Mouse (Mus musculus) frontal cortex, adult (tissue): ENCODE results near the gene Gins3.
"Not testable (repeated sequence)": the region's sequence is repeated elsewhere in the genome, so short reads cannot be mapped to it uniquely, and the experiment has no call there.

ENCODE experiments used
- ATAC-seq: cut with Nextera tagmentation; 2 replicates; pipeline ENCODE4 v1.9.2; 2017; ENCODE audit warnings: mild to moderate bottlenecking, moderate library complexity, mixed read lengths; ENCODE audit not compliant: low TSS enrichment

The Gins3 gene

DNA sequence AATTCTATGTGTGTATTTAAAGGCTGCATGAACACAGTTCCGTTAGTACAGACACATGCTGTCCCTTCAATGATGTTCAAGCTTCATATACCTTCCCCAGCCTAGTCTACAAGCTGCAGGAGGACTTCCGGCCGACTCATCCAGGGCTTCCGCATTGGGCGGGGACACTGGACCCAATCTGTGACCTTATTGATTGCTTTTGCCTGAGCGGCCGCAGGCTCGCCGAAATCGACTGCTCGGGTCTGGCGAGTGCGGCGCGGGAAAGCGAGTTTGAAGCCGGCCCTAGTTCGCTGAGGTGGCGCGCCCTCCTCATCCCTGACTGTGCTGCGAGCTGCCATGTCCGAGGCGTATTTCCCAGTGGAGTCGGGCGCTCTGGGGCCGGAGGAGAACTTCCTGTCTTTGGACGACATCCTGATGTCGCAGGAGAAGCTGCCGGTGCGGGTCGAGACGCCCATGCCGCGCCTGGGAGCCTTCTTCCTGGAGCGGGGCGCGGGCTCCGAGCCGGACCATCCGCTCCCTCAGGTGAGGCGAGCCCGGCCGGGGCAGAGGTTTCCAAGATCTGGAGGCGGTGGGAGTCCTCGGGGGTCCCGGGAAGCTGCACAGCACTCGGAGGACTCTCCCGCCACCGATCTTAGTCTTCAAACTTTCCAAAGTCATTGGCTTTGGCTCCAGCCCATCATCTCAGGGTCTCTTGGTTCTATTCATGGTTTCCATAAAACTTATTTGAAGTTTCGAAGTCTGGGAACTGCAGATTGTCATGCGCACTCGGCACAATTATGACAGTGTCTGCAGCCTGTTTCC, at the start of gene Gins3:
Gene Gins3 (plus strand): TSS at position 192 of the 801 bp plus-strand sequence.
- ATAC-seq = peak; percentile 98

DNA sequence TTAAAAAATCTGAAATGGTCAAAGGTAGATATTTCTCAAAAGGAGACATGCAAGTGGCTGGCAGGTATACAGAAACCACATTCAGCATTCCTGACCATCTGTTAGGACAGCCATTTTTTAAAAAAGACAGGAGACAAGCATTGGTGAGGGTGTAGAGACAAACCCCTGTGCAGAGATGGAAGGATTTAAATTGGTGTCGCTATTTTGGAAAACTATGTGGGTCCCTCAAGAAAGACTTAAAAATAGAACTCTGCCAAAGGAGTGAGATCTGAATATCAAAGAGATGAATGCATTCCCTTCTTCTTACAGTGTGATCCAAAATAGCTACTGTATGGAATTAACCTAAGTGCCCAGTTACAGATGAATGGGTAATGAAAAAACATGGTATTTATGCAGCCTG, 45.9 kb upstream of the Gins3 start:
- peak; percentile 84 for ATAC-seq

DNA sequence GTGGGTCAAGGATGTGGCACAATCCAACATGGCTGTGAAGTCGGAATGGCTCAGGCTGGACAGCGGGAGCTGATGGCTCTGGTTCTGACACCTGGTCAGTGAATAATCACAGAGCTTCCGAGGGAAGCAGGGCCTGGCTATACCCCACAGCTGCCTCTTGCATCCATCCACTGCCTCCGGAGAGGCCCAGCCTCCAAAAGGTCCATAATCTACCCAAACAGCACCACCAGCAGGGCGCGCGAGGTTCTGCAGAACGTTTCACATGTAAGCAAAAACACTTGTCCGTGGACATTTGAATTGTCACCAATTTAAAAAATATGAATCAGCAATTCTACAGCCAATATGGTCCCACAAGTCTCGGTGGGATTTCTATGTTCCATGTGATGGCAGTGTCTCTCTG, 44.0 kb upstream of the Gins3 start:
- ATAC-seq = no peak

DNA sequence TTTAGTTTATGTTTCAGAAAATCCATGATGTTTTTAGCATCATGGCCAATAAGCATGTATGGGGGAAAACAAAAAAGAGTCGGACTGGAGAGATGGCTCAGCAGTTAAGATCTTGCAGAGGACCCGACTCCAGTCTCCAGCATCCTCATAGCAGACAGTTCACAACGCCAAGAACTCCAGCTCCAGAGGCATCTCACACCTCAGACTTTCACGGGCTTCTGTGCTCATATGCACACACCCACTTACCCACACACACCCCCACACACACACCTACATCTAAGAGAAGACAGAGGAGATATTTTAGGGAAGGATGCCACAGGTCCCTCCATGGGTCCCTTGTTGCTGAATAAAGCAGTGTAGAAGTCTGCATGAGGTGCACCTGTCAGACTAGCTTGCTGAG, 42.7 kb upstream of the Gins3 start:
- peak; percentile 28 for ATAC-seq

DNA sequence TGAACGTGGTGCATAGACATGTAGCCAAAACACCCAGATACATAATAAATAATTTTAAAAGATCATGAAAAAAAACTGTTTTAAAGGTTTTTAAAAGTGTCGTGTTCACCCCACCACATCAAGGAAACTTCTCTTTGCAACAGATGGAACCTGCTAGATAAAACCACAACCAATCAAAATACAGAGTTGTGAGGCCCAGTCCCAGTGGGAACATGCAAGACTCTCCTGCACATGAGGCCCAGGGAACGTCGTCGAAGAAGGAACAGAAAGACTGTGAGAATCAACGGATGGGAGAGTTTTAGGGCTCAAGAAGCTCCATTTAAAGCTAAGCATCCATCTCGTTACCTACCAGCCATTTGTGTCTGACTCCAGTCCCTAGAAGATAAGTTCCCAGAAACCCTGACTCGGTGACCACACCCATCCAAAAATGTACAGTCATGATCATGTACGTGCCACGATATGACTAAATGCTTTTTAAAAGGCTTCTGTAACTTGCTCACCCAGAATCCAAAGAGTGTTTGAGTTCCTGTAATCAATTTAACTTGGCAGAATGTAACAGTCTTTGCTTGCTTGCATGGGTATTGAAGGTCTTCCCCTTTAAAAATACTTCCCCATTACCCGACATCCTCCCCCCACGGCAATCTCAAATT, 41.0 kb upstream of the Gins3 start:
- no peak for ATAC-seq

DNA sequence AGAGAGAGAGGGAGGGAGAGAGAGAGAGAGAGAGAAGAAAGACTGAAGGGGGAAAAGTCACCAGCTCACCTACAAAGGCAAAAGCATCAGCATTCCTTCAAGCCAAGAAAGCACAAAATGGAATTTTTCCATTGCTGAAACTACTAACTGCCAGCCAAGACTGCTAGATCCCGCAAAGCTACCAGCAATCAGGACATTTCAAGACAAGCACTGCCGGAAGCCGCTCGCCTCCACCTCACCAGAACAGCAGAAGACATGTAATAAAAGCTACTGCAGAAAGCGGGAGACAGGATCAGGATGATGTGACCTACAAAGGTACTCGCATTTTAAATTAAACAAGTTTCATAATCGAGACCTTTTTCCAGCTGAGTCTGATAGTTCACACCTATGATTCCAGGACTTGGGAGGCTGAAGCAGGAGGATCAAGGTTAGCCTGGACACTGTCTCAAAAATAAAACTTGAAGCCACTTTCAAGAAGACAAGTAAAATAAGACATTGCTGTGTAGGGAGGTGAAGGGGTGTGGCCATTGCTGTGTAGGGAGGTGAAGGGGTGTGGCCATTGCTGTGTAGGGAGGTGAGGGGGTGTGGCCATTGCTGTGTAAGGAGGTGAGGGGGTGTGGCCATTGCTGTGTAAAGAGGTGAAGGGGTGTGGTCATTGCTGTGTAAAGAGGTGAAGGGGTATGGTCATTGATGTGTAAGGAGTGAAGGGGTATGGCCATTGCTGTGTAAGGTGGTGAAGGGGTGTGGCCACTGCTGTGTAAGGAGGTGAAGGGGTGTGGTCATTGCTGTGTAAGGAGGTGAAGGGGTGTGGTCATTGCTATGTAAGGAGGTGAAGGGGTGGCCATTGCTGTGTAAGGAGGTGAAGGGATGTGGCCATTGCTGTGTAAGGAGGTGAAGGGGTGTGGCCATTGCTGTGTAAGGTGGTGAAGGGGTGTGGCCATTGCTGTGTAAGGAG, 39.5 kb upstream of the Gins3 start:
- ATAC-seq = peak; percentile 62

DNA sequence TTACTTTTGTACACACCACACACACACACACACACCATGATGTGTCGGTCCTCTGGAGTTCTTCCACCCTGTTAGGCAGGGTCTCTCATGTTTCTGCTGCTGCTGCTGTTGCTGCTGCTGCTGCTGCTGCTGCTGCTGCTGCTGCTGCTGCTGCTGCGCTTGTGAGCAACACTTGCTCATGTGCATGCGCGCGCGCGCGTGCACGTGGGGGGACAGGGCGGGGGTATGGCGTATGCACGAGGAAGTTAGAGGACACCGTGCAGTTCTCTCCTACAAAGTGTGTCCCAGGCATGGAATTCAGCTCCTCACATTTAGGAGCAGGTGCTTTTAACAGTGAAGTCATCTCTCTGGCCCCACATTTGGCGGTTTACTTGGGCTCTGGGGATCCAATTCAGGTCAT, 38.1 kb upstream of the Gins3 start:
- no peak for ATAC-seq

DNA sequence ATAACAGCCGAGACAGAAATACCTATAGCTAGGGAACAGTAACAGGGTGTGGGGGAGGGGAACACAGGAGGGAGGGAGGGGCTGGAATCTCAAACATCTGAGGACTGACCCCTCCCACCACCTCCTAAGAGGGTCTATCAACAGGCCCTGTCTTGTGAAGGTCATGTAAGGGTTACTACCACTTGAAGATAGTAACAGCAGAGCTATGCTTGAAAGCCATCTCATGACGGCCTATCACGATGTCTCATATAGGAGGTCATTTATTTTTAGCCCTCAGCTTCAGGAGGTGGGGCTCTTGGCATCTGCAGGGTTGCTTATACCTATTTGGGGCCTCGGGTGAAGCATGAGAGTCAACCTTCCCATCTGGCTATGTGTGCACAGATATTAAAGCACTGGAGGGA, 36.4 kb upstream of the Gins3 start:
- ATAC-seq = no peak

DNA sequence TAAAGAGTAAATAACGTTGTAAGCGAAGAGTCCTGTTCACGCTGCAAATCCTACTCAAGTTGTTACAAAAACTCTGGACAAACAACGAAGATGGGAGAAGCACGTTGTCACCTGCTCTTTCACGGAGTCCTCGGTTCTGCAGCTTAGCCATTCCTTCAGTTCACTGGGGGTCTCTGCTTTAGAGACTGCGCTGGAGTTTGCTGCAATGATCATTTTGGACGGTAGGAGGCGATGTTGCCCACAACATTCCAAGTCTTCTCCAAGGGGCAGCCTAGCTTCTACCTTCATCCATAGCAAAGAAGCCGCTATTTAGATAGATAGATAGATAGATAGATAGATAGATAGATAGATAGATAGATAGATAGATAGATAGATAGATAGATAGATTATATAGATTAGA, 33.4 kb upstream of the Gins3 start:
- ATAC-seq = peak; percentile 76

DNA sequence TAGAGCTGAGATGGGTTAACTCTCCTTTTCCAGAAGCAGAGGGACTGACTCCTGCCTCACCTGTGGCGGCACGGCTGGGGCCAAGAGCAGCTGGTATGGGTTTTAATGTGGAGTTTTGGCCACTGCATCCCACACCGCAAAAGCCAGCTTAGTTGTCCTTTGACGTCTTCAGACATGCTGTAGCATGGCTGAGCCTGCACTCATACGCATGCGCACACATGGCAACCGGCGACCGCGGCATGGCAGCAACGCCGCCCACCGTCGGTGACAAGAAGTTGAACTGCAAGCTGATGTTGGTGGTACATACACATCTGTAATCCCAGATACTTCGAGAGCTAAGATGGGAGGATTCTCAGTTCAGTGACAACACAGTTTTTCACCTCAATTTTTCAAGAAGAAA, 31.9 kb upstream of the Gins3 start:
- no peak for ATAC-seq

DNA sequence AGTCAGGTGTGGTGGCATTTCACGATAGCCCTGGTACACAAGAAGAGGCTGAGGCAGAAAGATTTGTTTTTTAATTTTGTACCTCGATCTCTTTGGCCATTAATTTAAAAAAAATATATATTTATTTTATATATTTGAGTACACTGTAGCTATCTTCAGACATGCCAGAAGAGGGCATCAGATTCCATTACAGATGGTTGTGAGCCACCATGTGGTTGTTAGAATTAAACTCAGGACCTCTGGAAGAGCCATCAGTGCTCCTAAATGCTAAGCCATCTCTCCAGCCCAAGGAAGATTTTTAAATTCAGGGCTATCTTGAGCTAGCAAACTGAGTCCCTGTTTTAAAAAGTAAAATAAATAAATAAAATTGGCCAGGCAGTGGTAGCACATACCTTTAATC, 31.1 kb upstream of the Gins3 start:
- ATAC-seq = no peak

DNA sequence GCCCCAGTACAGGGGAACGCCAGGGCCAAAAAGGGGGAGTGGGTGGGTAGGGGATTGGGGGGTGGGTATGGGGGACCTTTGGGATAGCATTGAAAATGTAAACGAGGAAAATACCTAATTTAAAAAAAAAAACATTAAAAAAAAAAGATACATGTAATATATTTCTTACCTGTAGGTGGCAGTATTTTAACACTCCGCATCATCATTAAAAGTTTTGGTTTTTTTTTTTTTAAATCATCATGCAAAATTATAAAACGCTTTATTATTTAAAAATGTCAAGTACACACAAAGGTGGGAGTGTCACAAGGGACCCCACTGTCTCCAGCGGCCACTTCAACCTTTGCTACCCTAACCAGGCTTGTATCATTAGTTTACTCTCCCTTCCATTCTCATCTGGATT, 26.7 kb upstream of the Gins3 start:
- ATAC-seq = not testable (repeated sequence)

DNA sequence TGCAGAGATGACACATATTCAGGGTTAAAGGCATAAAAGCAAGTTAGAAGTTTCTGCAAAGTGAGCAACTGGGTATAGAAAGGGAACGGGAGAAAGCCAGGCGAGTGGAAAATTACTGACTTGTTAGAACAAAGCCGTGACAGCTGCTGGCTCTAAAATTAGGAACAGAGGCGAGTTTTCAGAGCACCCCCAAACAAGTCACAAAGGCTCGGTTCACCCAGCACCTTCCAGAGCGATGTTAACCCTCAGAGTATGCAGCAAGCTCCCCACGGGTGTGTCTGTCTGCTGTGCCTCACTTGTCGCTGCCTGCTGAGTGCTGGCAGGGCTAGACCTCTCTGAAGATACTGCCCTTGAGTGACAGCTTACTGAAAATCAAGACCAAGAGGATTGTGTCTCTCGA, 26.0 kb upstream of the Gins3 start:
- ATAC-seq = peak; percentile 78

DNA sequence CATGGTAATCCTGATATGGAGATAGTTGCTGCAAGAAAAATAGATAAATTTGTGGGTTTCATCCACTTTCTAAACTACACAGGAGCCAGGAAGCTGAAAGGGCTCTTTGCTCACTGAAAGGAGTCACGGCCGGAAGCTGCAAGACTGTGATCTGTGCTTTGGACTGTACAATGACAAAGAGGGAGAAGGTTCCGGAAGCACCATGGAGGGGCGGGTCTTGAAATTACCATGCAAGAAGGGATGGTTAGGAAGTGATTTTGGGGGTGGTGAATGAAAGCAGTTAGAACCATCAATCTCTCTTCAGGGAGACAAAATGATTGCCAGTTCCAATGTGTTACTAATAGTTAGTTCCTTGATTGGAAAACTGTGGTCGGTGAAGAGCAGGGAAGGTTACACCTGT, 23.8 kb upstream of the Gins3 start:
- ATAC-seq = no peak

DNA sequence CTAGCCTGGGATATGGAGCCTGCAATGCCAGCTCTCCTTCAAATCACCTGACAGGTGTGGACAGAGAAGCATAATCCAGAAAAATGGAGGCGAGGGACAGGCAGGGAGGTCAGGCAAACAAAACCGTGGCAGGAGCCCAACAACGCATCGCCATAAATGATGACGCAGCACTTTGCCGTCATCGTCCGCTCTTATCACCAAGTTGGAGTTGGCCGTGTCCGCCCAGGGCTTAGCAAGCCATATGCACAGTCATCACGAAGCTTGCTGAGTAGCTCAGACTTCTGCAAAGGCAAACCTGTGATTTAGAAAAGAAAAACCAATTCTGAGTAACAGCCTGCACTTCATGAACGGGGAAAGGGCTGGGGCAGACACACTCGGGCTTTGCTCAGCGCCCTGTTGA, 22.5 kb upstream of the Gins3 start:
- ATAC-seq = no peak

DNA sequence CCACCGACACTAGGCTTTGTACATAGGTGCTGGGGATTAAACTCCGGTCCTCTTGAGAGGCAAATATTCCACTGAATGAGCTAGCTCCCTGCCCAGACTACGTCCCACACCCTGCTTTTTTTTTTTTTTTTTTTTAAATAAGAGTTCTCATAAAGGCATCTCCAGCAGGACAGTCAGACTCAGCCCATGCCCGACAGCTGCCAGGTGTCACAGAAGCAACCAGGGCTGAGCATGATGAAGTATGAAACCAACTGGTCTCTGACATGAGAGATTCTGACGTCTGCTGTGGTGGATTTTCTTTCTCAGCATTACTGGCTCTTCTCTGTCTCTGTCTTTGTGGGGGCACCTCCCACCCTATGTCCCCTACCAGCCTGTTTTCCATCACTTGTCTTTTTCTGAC, 21.5 kb upstream of the Gins3 start:
- ATAC-seq = no peak

DNA sequence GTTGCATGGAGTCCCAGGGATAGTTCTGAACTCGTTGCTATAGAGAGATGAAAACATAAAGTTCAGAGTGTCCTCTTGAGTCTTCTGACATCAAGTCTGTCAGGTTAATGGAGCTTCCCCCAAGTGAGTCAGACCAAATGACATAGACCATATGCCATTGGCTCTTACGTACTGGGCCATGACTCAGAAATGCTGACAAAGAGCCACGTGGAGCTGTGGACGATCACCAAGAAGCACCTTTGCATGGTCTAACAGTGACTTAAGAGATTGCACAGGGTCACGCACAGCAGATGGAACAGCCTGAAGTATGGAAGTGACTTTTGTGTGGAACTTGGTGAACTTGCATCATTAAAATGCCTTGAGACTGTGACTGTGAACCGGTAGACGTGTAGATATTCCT, 16.9 kb upstream of the Gins3 start:
- no peak for ATAC-seq

DNA sequence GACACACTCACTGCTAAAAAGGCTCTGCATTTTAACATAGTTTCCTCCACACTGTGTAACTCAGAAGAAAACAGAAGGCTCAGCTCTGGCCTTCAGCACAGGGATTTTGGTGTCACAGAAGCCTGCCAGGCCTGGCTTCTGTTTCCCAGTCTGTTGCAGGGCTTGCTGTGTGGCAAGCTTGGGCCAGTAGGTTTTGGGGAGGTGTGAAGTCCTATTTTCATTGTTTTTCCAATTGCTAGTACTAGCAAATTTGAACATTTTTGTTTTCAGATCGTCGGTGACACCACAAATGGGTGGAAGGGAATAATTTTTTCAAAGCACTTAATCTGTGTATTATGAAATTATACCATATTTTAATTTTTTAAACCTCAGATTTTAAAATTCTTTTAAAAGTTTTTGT, 13.2 kb upstream of the Gins3 start:
- ATAC-seq = no peak

DNA sequence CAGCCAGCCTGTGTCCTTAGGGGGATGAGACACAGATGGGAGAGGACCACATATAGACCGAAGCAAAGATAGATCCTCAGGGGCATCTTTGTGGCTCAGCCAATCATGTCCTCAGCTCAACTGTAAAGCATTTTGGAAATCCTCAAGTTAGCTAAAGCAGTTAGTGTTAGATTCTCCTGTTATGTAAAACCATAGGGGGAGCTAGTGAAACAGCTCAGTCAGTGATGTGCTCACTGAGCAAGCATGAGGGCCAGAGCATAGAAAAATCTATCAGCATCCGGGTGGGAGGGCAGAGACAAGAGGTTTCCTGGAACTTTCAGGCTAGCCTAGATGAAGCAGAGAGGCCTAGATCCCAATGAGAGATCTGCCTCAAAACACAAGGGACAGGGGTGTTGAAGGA, 8.4 kb upstream of the Gins3 start:
- peak; percentile 84 for ATAC-seq

DNA sequence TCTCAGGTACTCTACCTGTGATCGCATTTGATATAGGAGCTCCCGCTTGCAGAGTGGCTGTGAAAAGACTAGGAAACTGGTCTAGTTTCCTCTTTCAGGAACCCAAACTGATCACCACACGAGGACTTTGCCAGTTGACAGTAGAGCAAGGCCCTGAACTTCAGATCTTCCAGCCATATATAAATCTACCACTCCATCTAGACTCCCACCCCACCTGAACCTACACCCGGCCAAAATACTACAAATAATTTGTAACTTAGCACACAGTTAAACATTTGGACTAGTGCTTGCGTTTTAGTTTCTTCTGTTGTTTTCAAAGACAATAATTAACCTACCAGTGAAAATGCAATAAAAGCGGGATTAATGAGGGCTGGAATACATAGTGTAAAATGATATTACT, 413 bp upstream of the Gins3 start:
- ATAC-seq = no peak

DNA sequence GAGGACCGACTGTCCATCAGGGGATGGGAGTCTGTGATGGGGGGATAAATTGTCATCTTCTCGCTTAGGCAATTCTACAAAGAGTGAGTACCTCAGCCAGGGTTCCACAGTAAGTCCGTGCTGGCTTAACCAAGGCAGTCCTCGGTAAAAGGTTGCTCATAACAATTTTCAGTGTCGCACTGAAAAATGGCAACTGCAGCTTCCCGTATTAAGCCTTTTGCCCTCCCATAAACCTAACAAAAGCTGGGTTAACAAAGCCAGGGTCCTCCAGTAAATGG, 749 bp downstream of the Gins3 start:
- no peak for ATAC-seq

DNA sequence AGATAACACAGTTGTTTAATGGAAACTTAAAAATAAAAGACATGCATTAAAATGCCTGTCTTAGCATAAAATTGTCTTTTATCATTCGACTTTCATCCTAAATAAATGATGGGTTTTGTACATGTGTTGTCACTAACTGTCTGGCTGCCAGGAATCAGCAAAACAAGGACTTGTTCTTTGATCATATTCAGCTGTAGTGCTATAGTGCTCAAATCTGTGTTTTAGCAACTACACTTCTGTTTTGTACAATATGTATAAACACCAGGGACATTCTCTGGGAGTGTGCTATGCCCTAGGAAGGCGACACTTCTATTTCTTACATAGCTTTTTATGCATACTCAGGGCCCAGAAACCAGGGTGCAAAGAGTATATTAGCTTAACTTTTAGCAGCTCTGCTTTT, 11.7 kb downstream of the Gins3 start:
- ATAC-seq = no peak

DNA sequence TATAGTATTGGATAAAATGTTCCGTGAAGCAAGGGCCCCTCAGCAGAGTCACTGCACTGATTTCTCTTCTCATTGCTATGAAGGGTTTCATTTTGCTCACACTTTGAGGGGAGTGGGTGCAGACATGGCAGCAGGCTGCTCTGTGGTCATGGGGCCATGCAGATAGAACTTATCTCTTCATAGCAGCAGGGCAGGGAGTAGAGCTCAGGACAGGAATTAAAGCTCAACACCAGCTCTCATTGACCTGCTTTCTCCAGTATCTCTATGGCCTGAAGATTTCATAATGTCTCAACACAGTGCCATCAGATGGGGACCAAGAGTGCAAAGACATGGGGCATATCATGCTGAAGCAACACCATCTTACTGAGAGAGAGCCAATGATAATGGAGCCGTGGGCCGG, 15.0 kb downstream of the Gins3 start:
- ATAC-seq = no peak
